Mouse (Mus musculus): ENCODE measurements around the gene Tsga13. TPM values are rescaled to one million over a fixed set of nuclear protein-coding genes. Genes with fewer than 3 reads are reported as not detected.

Gene Tsga13
- polyA plus RNA-seq, 1 experiment, result not detected

DNA sequence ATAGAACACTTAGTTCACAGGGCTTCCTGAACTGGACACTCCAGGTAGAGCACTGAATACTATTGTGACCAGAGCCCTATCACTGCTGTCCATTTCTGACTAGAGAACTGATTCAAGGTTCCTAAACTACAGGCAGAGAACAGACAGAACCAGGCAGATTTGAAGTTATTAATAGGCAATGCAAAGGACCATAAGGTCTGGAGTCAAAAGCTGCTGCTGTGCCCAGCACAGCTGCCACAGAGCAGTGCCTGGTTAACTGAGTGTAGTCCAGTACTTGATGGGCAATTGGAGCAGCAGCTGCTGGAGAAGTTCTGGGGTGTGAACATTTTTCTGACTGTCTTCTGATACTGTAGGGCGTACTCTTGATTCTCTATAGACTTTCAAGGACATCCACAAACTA is 48.9 kb downstream of the Tsga13 start:
- no peaks in the 10 kb centered on the region for H3K27me3 ChIP-seq (replicated peaks)
- H3K4me1 ChIP-seq, result no peaks in the 10 kb centered on the region
- peaks cover 14% of the 10 kb centered on the region for H3K36me3 ChIP-seq (replicated peaks; ENCODE audit: low read length)
- TF ChIP-seq GATA1 (IDR thresholded peaks at IDR 0.05; ENCODE audit: borderline replicate concordance, low read length) (no peak), FLI1 (IDR thresholded peaks at IDR 0.05; ENCODE audit: low read length) (no peak)
- H3K4me3 ChIP-seq (replicated peaks), result no peak overlapping the region
- no peaks in the 10 kb centered on the region for H3K9me3 ChIP-seq

DNA sequence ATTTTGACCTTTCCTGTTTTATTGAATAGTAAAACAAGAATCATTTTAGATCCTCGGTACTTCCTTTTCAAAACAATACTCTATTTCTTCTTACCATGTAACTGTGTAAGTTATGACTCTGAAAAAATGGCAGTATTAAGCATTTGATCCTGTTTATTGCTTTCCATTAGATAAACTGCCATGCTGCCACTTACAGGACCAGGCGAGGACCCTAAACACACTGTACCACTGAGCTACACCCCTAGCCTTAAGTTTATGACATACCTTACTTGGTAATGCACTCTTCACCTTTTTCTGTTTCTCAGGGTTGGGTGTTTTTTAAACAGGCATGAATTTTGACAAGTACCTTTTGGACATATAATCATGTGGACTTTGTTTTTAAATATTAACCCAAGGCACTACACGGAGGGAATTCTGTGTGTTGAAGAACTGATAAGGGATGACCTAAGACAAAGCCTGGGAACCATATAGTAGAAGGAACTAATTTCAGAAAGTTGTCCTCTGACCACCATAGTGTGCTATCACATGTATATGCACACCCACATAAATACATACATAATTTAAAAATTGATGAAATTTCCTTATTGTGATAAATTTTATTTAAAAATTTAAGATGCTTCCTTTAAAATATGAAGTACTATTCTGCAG is 50.2 kb downstream of the Tsga13 start:
- Histone ChIP-seq H3K27me3 (replicated peaks) (no peaks in the 10 kb centered on the region), H3K4me3 (replicated peaks) (no peak overlapping the region), H3K4me1 (peaks cover 9% of the 10 kb centered on the region), H3K36me3 (replicated peaks; ENCODE audit: low read length) (peaks cover 13% of the 10 kb centered on the region), H3K9me3 (no peaks in the 10 kb centered on the region)
- no peak for TF ChIP-seq FLI1 (IDR thresholded peaks at IDR 0.05; ENCODE audit: low read length)
- TF ChIP-seq GATA1 (IDR thresholded peaks at IDR 0.05; ENCODE audit: borderline replicate concordance, low read length), result no peak

DNA sequence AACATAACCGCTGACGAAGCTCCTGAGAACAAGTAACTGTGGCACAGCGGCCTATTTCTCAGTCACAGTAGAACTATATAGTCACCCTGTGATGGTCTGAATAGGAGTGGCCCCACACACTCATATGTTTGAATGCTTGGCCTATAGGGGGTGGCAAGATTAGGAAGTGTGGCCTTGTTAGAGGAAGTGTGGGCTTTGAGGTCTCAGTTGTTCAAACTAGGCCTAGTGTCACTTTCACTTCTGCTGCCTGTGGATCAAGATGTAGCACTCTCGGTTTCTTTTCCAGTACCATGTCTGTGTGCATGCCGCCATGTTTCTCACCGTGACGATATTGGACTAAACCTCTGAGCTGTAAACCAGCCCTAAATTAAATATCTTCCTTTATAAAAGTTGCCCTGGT is 59.4 kb downstream of the Tsga13 start:
- TF ChIP-seq GATA1 (IDR thresholded peaks at IDR 0.05; ENCODE audit: borderline replicate concordance, low read length), result no peak
- TF ChIP-seq FLI1 (IDR thresholded peaks at IDR 0.05; ENCODE audit: low read length), result no peak
- Histone ChIP-seq H3K4me3 (replicated peaks) (no peak overlapping the region), H3K27me3 (replicated peaks) (no peaks in the 10 kb centered on the region), H3K36me3 (replicated peaks; ENCODE audit: low read length) (peaks cover 83% of the 10 kb centered on the region), H3K4me1 (peaks cover 10% of the 10 kb centered on the region), H3K9me3 (no peaks in the 10 kb centered on the region)

DNA sequence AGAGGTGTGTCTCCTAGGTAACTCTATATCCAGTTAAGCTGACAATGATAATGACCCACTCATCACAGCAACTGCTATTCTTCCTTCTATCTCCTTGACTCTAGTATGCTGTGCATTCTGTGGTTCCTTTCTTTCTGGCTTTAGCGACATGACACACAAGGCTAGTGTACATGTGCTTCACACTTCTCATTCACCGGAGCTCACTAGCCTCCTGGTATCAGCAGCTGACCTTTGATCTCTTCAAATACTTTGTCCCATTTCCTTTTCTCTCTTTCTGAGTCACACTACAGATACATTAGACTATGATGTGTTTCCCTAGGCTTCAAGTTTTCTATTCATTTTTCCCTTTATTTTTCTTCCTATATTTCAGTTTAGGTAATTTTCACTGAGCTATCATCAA is 60.2 kb downstream of the Tsga13 start:
- no peak overlapping the region for H3K4me3 ChIP-seq (replicated peaks)
- H3K36me3 ChIP-seq (replicated peaks; ENCODE audit: low read length), result peaks cover 80% of the 10 kb centered on the region
- H3K27me3 ChIP-seq (replicated peaks), result no peaks in the 10 kb centered on the region
- no peak for TF ChIP-seq GATA1 (IDR thresholded peaks at IDR 0.05; ENCODE audit: borderline replicate concordance, low read length)
- TF ChIP-seq FLI1 (IDR thresholded peaks at IDR 0.05; ENCODE audit: low read length), result no peak
- peaks cover 5% of the 10 kb centered on the region; the same call in 1 of the 2 replicates for H3K4me1 ChIP-seq
- no peaks in the 10 kb centered on the region for H3K9me3 ChIP-seq

DNA sequence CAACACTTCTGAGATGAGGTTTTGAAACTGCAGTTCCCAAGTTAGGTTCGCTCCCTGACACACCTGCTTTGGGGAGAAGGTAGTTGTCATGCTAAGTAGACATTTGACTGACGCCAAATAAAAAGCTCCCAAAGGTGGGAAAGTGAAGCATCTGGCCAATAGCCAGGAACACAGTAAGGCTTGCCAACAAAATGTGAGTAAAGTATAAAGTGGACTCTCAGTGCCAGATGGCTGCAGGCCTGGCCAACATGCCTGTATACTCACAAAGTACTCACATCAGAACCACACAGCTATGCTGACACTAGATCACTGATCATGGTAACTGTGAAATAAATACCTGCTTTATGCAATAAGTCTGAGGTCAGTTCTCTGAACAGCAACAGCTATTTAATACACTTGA is 65.6 kb downstream of the Tsga13 start:
- Histone ChIP-seq H3K9me3 (no peaks in the 10 kb centered on the region), H3K36me3 (replicated peaks; ENCODE audit: low read length) (peaks cover 53% of the 10 kb centered on the region)

More for the DNA sequence above, 65.6 kb downstream of the Tsga13 start:
- no peaks in the 10 kb centered on the region for H3K27me3 ChIP-seq (replicated peaks)
- H3K4me3 ChIP-seq (replicated peaks), result no peak overlapping the region
- TF ChIP-seq GATA1 (IDR thresholded peaks at IDR 0.05; ENCODE audit: borderline replicate concordance, low read length) (no peak), FLI1 (IDR thresholded peaks at IDR 0.05; ENCODE audit: low read length) (no peak)
- H3K4me1 ChIP-seq, result no peaks in the 10 kb centered on the region

Other genes with a start within 250 kb of the Tsga13 start
- gene Cep41, start 221.8 kb downstream of the Tsga13 start, polyA plus RNA-seq (2012; ENCODE audit: insufficient read depth, low replicate concordance), result 13.1 and 15.8 TPM in 2 replicates
- gene Mest, start 192.0 kb downstream of the Tsga13 start, polyA plus RNA-seq (2012; ENCODE audit: insufficient read depth, low replicate concordance), result 48.4 and 174 TPM in 2 replicates
- 1.3 TPM in 1 of 2 replicates, not detected in the other for gene Copg2, start 18.8 kb downstream of the Tsga13 start, polyA plus RNA-seq (2012; ENCODE audit: insufficient read depth, low replicate concordance)
- 0.71 TPM in 1 of 2 replicates, not detected in the other for gene Klf14, start 43.5 kb upstream of the Tsga13 start, polyA plus RNA-seq (2012; ENCODE audit: insufficient read depth, low replicate concordance)

Data from megakaryocyte, embryonic 14.5 days (primary cell).